Mouse (Mus musculus) brain, embryonic 14.5 days (tissue): ENCODE data around the gene Washc1. TPM values are rescaled to one million over a fixed set of nuclear protein-coding genes. Genes with fewer than 3 reads are reported as not detected.

Source experiments
- DNase-seq: peaks from one replicate; pipeline ENCODE4 v3.0.0-alpha.2; 2011; ENCODE audit warnings: low read depth
- CTCF ChIP-seq: fragments of 200-500 bp; IDR thresholded peaks from 2 replicates; pipeline ENCODE4 v1.5.1; 2012; ENCODE audit warnings: inconsistent platforms, mild to moderate bottlenecking, moderate library complexity, borderline replicate concordance; ENCODE audit not compliant: insufficient read depth, insufficient read length; ENCODE audit errors: extremely low read depth
- POLR2A ChIP-seq: fragments of 200-500 bp; IDR thresholded peaks from 2 replicates; pipeline ENCODE4 v1.6.1; 2012; ENCODE audit warnings: mild to moderate bottlenecking, inconsistent platforms, borderline replicate concordance; ENCODE audit not compliant: poor library complexity, insufficient read depth, insufficient read length, severe bottlenecking; ENCODE audit errors: extremely low read depth
- polyA plus RNA-seq: library from polyadenylated mRNA; depleted of rRNA; stranded (reverse); fragments of >200 nt; gene quantifications from 2 replicates; pipeline ENCODE4 v1.2.3, GENCODE M21; 2012

The Washc1 gene
- polyA plus RNA-seq, 1 experiment: 58.3 TPM

DNA sequence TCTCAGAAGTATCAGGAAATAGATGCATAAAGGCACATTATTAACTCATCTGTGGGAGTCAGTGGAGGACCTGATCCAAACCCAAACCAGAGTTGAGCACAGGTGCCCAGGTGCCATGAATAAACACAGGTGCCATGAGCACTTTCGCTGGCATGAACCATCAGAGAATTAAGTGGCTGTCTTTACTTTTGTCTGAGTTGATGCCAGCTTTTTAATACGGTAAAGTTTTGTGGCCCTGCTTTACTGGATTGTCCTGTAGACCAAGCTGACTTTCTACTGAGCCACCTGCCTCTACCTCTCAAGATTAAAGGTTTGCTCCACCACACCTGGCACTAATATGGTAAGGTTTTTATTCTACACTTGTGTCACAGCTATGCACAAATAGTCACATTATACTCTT lies 19.3 kb upstream of the Washc1 start:
- DNase-seq: no peak
- TF ChIP-seq POLR2A (no peak), CTCF (no peak)

DNA sequence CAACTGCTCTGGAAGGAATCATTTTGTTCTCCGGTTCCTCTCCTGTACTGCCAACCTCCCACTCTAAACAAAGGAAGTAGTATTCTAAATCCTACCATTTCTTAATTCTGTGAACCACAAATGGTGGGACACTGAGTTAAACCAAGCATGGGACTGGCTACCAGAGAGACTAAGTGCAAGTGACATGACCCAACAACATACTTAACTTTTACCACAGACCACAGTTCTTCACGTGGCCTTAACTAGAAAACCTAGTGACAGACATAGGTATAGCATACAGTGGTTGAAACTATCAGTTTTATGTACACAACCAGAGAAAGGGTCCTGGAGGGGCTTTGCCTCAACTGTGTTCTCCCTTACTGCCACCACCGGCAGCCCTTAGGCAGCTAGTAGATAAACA lies 18.7 kb upstream of the Washc1 start:
- TF ChIP-seq POLR2A (no peak), CTCF (no peak)
- no peak for DNase-seq

DNA sequence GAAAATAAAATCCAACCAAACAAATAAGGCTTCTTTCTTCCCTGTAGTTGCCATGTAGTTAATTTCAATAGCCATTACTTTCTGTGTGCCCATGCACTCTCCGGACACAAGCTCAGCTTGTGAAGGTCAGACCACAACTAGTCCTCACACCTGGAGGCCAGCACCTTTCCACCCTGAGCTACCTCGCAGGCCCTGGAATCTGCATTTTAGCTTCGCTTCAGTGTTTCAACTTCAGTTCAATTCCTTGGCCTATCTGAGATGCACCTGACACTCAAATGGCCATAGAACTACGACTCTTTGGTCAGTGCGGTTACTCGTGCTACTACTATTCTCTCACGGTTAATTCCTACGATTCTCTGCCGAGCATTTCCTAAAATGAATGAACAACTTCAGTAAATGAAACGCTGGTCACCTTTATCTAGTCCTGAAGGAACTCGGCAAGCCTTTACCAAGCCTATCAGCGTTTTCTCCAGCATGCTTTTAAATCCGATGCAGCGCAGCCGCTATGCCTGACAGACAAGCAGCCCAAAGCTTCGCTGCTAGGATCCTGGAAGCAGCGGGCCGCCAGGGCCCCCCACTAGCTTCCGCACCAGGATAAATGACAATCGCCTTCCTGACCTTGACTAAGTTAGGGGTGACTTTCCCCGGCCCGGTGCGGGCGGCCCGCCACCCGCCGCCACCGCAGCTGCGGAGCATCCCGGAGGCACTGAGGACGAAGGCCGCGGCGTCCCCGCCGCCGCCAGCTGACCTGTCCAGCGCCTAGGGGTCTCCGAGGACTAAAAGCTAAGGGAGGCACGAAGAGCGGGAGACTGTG lies 10.6 kb upstream of the Washc1 start:
- no peak for TF ChIP-seq CTCF
- peak; percentile 67 for DNase-seq

DNA sequence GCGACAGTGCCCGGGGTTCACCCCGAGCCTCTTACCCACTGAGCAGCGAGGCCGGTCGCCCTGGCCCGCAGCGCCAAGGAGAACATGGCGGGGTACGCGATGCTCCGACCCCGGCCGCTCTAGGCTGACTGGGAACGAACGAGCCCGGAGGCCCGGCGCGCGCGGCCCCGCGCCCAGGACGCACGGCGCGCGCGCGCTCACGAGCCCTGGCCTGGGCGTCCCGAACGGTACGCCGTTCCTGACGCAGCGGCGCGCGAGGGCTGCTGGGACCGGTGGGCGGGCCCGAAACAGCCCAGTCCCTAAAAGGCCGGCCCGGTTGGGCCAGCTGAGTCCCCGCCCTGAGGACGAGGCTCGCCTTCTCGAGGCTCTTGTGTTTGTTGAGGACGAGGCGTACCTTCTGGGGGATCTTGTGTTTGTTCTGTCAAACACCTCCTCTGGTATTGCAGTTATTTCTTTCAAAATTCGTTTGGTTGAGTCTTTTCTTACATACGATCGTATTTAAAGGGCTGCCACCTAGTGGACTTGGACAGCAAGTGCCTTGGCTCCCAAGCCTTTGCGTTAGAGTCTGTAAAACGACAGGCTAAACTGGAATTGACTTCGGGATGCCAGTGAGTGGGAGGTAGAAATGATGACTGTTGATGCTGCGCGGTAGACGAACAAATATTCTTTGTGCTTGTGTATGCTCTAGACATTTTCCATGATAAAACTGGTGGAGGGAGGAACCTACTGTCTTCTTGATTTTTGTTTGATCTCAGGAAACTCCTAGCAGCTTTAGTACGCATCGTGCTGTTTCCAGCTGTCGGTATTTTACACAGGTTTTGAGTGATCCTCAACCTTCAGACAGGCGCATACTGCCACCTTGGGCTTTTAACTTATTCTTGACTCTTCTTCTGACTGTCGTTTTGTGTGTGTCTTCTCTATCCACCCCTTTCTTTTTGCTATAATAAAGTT lies 9.7 kb upstream of the Washc1 start, which contains the start of gene Ndufv2:
Gene Ndufv2 (minus strand): TSS at position 180 of the 951 bp plus-strand sequence.
- peak; percentile 99 for DNase-seq
- TF ChIP-seq CTCF (peak; percentile 72; the same call in 1 of the 2 replicates), POLR2A (peak; percentile 38; the same call in 1 of the 2 replicates)

DNA sequence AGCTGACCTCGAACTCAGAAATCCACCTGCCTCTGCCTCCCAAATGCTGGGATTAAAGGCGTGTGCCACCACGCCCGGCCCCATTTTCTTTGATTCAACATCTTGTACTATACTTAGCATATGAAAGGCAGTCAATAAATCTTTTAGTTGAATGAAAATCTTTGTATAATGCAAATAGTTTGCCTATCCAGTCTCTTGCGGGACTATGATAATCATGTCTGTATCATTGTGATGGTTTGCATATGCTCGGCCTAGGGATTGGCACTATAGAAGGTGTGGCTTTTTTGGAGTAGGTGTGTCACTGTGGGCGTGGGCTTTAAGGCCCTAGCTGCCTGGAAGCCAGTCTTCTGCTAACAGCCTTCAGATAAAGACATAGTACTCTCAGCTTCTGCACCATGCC lies 7.3 kb upstream of the Washc1 start:
- TF ChIP-seq POLR2A (no peak), CTCF (no peak)
- DNase-seq: no peak

DNA sequence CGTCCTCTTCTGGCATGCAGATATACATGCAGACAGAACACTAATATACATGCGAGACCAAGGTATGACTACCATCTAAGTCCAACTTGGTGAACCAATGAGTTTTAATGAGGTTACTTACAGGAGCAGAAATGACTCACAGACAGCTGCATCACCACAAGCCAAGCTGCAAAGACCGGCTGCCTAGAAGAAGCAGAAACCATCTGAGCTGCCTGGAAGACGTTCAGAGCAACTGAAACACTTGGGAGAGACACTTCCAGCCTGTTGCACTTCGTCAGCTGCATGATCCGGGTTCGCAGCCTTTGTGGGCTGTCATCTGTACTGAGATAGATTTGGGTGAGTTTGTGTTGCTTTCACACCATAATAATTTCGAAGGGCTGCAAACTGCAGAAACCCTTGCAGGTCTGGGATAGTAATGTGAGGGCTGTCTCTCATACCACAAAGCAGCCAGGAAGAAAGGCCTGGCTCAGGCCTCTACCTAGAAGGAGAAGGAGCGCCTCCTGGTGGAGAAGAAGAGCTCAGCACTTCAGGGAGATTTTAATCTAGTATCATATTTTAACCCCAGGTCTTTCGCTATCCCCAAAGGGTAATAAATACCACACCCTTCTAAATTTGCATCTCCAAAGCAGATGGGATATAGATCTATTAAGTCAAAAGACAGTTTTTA lies 4.6 kb upstream of the Washc1 start:
- TF ChIP-seq CTCF: peak; percentile 85
- TF ChIP-seq POLR2A: no peak
- peak; percentile 79 for DNase-seq

DNA sequence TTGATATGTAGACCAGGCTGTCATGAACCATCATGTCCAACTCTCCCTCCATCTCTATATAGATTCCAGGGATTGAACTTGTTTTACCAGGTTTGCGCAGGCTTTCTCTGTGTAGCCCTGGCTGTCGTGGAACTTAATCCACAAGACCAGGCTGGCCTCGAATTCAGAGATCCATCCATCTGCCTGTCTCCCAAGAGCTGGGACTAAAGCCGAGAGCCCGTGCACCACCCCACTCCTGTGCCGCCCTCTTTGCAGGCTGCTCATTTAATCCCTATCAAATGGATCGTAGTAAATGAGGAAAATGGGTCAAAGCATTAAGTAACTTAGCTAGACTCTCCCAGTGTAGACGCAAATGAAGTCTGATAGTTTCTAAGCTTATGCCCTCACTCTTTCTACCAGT lies 3.9 kb upstream of the Washc1 start:
- DNase-seq: no peak
- TF ChIP-seq POLR2A (no peak), CTCF (no peak)

DNA sequence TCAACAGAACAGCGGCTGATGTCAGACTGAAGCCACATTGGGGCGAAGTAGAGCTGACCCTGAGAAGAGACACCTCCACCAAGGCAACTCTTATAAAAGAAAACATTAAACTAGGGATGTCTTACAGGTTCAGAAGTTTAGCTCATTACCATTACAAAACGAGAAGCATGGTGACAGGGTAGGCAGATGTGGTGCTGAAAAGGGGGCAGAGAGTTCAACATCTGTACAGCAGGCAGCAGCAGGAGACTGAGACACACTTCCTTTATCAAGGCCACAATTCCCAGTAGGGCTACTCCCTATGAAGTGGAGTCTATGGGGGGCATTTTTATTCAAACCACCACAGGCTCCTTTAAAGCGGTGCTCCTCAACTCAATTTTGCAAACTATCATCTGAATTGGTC lies 3.1 kb upstream of the Washc1 start:
- TF ChIP-seq POLR2A: no peak
- no peak for TF ChIP-seq CTCF
- no peak for DNase-seq

DNA sequence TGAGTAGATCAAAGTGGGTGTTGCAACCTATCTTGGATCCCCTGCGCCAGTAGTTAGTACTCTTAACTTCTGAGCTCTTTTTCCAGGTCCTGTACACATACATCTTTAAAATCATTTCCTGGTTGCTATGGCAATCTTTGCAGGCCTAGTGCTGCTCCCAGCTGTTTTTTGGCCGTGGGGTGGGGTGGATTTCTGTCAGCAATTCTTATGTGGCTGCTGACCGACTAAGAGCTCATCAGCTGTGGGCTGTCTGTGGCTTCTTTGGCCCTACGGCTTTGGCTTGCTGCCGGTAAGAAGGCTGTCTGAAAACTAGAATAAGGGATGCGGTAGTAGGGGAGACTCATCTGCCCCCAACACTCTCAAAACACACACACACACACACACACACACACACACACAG lies 599 bp upstream of the Washc1 start:
- TF ChIP-seq CTCF: no peak
- DNase-seq: no peak

DNA sequence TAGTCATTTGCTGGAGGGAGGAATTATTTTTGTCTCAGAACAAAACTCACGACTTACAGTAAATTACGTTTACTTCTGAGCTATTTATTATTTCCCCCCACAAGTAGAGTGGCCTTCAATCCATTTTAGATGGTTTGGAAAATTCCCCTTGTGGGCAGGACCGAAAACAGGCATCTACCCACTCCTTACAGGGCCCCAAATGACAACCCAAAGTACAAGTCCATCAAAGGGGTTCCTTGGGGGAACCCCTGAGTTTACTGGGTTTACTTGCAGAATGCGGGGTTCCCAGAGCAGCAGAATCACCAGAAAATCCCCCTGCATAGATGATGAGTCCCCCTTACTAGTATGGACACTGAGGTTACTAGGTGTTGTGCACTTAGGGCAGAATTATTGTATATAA lies 821 bp downstream of the Washc1 start:
- TF ChIP-seq POLR2A (no peak), CTCF (no peak)

DNA sequence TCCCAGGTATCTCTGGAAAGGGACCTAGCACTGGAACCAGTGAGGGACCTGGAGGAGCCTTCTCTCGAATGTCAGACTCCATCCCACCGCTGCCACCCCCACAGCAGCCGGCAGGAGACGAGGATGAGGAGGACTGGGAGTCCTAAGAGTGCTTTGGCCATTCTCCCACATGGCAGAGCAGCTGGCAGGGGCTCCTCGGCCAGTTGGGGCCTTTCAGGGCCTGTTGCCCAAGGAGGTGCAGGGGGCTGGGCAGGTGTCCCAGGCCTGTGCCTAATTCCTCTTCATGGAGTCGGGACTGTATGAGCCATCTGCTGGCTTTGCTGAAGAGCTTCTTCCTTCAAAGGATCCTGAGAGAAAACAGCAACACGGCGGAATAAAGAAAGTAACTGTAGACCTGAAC lies 7.6 kb downstream of the Washc1 start:
- no peak for TF ChIP-seq POLR2A
- no peak for TF ChIP-seq CTCF
- DNase-seq: peak; percentile 3

More for the DNA sequence above, 821 bp downstream of the Washc1 start:
- DNase-seq: no peak

DNA sequence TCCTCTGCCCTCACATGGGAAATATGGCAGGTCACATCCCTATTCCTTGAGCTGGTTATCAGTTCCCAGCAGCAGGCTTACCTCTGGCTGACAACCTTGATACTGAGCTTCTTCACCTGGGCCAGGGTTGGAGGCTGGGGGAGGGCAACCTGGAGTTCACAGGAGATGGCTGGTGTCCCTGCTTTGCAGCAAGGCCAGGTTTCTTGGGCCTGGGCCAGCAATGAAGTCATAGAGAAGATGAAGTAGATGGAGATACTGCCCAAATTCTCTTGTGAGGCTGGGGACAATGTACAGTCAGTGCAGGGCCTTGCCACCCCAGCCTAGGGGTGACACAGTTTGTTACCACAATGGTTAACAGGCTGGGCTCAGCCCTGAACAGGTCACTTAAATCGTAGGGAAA lies 9.4 kb downstream of the Washc1 start:
- DNase-seq: no peak
- TF ChIP-seq CTCF (no peak), POLR2A (no peak)
